Mouse (Mus musculus) ES-E14 (cell line): ENCODE measurements around the gene Zar1l.

Experiments used
- CHD2 ChIP-seq: IDR thresholded peaks from 2 replicates; pipeline ENCODE4 v1.6.1; 2014; ENCODE audit warnings: mild to moderate bottlenecking, low read depth, low read length, inconsistent platforms
- HCFC1 ChIP-seq: IDR thresholded peaks from 2 replicates; pipeline ENCODE4 v1.6.1; 2012; ENCODE audit warnings: low read length, inconsistent platforms, borderline replicate concordance; ENCODE audit not compliant: insufficient read depth
- ZC3H11A ChIP-seq: IDR thresholded peaks from 2 replicates; pipeline ENCODE4 v1.6.1; 2012; ENCODE audit warnings: low read depth, mild to moderate bottlenecking, inconsistent platforms, low read length, borderline replicate concordance
- ZNF384 ChIP-seq: IDR thresholded peaks from 2 replicates; pipeline ENCODE4 v1.6.1; 2012; ENCODE audit warnings: low read depth, low read length, inconsistent platforms

DNA sequence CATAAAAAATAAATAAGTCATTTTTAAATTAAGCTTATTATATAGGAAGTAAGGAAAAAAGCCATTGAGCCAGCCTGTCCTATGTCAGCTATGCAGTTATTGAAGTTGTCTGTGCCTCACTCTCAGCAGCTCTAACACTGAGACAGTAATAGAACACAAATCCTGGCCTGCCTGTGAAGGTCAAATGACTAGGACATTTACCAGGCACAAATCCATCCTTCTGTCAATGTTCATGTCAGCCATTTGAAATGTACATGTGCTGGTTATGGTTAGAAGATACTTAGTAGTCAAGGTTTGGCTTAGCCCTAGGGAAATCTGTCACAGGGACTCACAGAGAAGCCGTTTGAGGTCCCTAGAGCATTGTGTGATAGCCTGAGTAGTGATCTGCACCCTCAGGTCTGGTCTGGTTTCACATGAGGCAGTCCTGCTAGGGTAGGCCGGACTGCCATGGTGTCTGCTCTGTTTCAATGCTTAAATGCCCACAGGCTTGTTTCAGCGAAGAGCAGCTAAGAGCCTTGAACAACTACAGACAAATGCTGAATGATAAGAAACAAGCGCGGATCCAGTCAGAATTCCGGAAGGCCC is 41.6 kb upstream of the Zar1l start:
- TF ChIP-seq ZC3H11A (no peak), CHD2 (no peak), HCFC1 (no peak), ZNF384 (no peak)
